Mouse (Mus musculus) Patski (cell line): Measurements from ENCODE around the gene Ptges. TPM values are rescaled to one million over a fixed set of nuclear protein-coding genes. Genes with fewer than 3 reads are reported as not detected.

Source experiments
- ATAC-seq: fragments of 100-300 bp; one replicate; pipeline ENCODE4 v1.8.0; 2021
- CTCF ChIA-PET: fragments of 350-600 bp; sonication (Branson Sonifier 250); formaldehyde crosslinking; loops from one replicate; lab custom pipeline; 2022; ENCODE audit warnings: inconsistent platforms; lab: Charles Lee
- POLR2A ChIA-PET: fragments of 350-600 bp; sonication (Branson Sonifier 250); formaldehyde crosslinking; loops from one replicate; lab custom pipeline; 2022; ENCODE audit warnings: antibody characterized with exemption, inconsistent platforms; lab: Charles Lee
- DNase-seq: peaks from one replicate; pipeline ENCODE4 v3.0.0-alpha.2; 2011; ENCODE audit warnings: low read depth, low spot score
- H3K27me3 ChIP-seq: fragments of 371-371 bp; one replicate; pipeline ENCODE4 v1.5.1; 2021
- CTCF ChIP-seq: fragments of 100-300 bp; IDR thresholded peaks from one replicate; pipeline ENCODE4 v1.5.1; 2021
- in situ Hi-C: fragments of 300-500 bp; cut with MboI; formaldehyde crosslinking; loops from 3 replicates; pipeline ENCODE4 v1.11.1; 2018; ENCODE audit warnings: low pct_unique_long_range_greater_than_20kb, mixed read lengths
- polyA plus RNA-seq: library from polyadenylated mRNA; unstranded; gene quantifications from one replicate; pipeline ENCODE4 v1.2.3, GENCODE M21; 2021

Gene Ptges
- polyA plus RNA-seq, 1 experiment from 2014 or later = 0.44 TPM

DNA sequence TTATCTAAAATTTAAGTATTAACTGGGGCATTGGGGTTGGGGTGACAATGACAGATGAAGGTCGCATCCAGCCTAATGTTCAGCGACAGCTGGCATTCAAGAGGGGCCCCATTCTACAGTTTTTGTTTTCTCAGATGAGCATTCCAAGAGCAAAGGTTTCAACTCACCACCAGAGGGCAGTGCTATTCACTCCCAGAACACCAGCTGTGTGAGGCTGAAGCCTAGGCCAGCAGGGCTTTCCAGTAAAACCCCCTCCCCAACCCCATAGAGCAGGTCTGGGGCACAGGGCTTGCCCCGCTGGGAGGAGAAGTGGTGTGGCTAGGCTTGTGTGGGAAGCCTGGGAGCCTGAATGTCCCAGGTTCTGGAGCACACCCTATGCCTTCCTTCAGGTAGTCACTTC, 38.7 kb downstream of the Ptges start:
- ATAC-seq = no peak
- ChIA-PET CTCF (interaction anchor here (0.9 to 1.9 kb wide), 9 partner anchors 8 to 95 kb away, joined by 3 to 6 read pairs (median 5); partner anchors contain the start of gene Ptges), POLR2A (interaction anchor here (0.6 kb wide), 1 partner anchor 44 kb away, joined by 3 read pairs; no protein-coding TSS in a partner anchor)
- in situ Hi-C loops = loop anchor here (5.0 kb wide), 1 partner anchor 41 kb away; no protein-coding TSS in a partner anchor
- H3K27me3 ChIP-seq = no peaks in the 10 kb centered on the region
- DNase-seq = no peak
- TF ChIP-seq CTCF = peak; percentile 86

DNA sequence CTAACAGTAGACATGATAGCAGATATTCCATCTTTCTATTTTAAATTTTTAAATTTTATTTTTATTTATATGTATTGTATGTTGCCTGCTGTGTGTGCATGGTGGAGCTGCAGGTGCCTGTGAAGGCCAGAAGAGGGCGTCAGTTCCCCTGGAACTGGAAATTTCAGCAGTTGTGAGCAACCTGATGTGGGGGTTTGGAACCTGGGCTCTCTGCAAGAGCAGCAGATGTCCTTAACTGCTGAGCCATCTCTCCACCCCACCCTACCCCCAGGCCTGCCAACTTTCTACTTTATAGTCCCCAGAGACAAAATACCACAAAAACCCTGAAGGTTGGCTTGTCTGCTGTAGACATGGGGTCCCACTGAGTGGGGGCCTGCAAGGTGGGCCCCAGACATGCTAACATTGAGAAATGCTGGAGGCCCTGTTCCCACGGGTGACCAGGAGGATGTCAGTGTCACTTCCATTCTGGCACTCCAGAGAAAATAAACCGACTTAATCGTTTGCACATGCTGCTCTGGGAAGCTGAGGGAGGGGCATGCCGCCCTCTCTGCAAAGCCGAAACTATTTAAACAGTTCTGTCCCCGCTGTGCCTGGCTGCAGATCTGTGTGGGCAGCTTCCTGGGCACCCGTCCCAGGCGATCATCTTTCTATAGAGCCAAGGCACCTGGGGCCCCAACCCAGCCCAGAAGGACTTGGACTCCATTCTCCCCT, 44.1 kb downstream of the Ptges start:
- no peak for ATAC-seq
- no peak for DNase-seq
- no peaks in the 10 kb centered on the region for H3K27me3 ChIP-seq
- CTCF ChIA-PET = interaction anchor here (2.2 kb wide), 1 partner anchor 43 kb away, joined by 5 read pairs; no protein-coding TSS in a partner anchor
- POLR2A ChIA-PET = interaction anchor here (0.6 to 0.7 kb wide), 2 partner anchors 13 to 16 kb away, joined by 3 to 4 read pairs; no protein-coding TSS in a partner anchor
- in situ Hi-C loops = loop anchor here (5.0 kb wide), 1 partner anchor 58 kb away; no protein-coding TSS in a partner anchor
- TF ChIP-seq CTCF = no peak

DNA sequence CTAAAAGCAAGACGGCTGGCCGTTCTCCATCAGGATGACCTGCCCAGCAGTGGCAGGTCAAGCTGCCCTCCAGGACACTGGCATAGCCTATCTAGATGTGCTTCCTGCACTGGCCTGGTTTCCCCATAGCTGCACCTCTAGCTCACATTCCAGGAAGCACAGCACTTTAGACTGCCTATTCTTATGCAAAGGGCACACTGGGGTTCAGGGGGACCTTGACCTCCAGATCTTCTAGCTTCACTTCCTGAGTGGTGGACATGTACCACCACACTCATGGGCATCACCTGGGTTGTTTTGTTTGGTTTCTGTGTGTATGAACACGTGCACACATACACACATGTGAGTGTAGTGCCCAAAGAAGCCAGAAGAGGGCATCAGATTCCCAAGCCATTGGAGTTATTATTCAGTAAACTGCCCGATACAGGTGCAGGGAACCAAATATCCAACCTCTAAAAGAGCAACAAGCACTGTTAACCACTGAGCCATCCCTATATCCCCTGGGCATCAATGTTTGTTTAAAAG, 44.8 kb downstream of the Ptges start:
- CTCF ChIA-PET = interaction anchor here (0.9 to 2.2 kb wide), 3 partner anchors 38 to 58 kb away, joined by 3 to 5 read pairs (median 3); no protein-coding TSS in a partner anchor
- TF ChIP-seq CTCF = no peak
- no peaks in the 10 kb centered on the region for H3K27me3 ChIP-seq
- ATAC-seq = no peak
- no peak for DNase-seq
- in situ Hi-C loops = loop anchor here (5.0 kb wide), 1 partner anchor 58 kb away; no protein-coding TSS in a partner anchor
- POLR2A ChIA-PET = interaction anchor here (1.0 kb wide), 1 partner anchor 58 kb away, joined by 4 read pairs; no protein-coding TSS in a partner anchor

DNA sequence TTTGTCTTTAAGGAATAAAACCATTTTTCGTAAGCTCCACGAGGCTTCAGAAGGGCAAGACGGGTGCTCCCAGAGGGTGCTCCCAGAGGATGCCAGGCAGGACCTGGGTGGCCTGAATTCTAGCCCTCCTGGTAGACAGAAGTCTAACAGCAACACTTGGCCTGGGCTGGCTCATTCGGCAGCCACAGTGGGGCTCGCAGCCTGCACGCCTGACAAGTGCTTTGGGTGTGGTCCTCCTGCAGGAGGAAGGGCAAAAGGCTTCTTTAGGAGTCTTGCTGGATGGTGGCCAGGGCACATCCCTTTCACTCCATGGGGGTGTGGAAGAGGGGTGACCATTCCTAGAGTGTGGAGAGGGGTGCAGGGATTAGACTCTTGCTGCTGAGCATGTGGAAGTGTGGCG, 48.4 kb downstream of the Ptges start:
- CTCF ChIA-PET = no interaction called here
- no peak for TF ChIP-seq CTCF
- DNase-seq (no peak), ATAC-seq (no peak)
- POLR2A ChIA-PET = no interaction called here
- H3K27me3 ChIP-seq = no peaks in the 10 kb centered on the region
- in situ Hi-C loops = no loop called here

DNA sequence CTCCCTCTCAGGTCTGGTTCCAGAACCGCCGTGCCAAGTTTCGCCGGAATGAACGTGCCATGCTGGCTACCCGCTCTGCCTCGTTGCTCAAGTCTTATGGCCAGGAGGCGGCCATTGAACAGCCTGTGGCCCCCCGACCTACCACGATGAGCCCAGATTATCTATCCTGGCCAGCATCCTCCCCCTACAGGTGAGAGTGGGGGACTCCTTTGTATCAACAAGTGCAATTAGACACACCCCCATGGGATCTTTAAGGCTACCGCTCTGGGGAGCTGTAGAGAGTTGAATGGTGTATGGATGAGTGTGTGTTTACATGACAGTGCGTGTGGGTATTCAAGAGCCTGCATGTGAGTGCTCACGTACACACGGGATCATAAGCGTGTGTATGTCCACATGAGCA, 50.2 kb downstream of the Ptges start:
- POLR2A ChIA-PET = no interaction called here
- DNase-seq (no peak), ATAC-seq (no peak)
- in situ Hi-C loops = no loop called here
- no peak for TF ChIP-seq CTCF
- CTCF ChIA-PET = interaction anchor here (1.5 kb wide), 1 partner anchor 12 kb away, joined by 3 read pairs; no protein-coding TSS in a partner anchor
- H3K27me3 ChIP-seq = no peaks in the 10 kb centered on the region

DNA sequence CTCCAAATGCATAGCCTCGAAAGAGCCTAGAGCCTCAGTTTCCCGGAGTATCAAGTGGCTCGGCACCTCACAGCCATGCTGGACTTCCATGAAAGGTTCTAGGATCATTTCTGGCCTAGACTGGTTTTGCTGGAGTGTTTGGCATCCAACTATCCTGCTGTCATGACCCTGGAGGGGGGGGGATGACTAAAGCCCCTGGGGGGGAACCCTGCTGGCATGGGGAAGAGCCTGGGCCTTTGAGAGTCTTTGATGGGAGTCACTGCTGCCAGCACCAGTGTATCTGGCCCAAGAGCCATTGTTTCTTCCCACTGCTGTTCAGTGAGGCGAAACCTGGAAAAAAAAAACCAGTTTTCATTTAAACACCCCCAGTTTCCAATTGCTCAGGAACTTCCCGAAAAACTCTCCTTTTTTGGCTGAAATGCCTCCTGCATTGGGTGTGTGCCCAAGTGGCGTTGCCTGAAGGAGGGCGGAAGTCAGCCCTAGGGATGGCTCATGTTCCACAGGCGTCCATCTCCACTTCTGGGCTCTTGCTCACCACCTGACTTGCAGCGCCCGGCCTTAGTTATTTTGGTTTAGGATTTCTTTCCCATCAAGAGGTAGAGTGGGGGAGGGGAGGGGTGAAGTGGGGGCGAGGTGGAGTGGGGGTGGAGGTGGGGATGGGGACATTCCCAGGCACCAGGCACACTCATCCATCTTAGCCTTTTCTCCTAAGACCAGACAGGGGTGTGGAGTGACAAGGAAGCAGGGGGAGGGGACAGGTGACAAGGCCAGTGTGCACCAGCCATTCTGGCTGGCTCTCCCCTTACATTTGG, 53.8 kb downstream of the Ptges start:
- CTCF ChIA-PET = interaction anchor here (1.0 kb wide), 1 partner anchor 79 kb away, joined by 3 read pairs; no protein-coding TSS in a partner anchor
- ATAC-seq (no peak), DNase-seq (peak; percentile 83)
- H3K27me3 ChIP-seq = no peaks in the 10 kb centered on the region
- POLR2A ChIA-PET = no interaction called here
- TF ChIP-seq CTCF = no peak
- in situ Hi-C loops = no loop called here

DNA sequence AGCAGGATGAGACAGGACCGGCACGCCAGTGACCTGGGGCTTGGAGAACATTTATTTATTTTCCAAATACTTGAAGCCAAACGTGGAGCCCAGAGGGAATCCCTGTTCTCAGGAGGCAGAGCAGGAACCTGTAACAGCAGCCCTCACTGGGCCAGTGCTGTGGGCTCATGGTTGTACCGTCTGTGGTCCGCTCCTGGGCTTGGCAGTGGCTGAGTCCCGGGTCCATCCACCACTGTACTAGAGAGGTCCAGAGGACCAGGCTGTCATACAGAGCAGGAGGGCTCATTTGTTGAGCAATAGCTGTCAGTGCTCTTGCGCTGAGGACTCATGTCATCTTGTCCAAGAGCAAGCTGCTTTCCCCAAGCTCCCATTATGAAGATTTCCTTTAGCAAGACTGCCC, 54.6 kb downstream of the Ptges start:
- no peak for TF ChIP-seq CTCF
- DNase-seq (no peak), ATAC-seq (no peak)
- ChIA-PET POLR2A (interaction anchor here (0.5 kb wide), 1 partner anchor 1126 kb away, joined by 6 read pairs; no protein-coding TSS in a partner anchor), CTCF (no interaction called here)
- in situ Hi-C loops = no loop called here
- H3K27me3 ChIP-seq = no peaks in the 10 kb centered on the region

DNA sequence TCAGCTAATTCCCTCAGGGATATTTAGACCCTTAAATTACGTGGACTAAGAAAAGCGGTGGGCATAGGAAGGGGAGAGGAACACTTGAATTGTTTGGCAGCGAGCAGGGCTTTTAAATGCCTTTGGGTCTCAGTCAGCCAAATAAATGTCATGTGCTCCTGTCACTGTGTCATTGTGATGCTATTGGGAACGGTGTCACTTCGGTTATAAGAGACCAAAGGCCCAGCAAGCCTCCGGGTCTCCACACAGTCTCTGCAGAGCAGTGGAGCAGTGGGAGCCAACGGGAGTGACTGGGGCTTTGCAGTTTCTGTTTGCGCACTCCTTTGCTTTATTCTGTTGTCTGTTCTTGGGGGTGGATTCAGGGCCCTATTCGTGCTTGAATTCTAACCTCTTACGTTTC, 55.2 kb downstream of the Ptges start:
- in situ Hi-C loops = no loop called here
- ATAC-seq = no peak
- ChIA-PET CTCF (no interaction called here), POLR2A (no interaction called here)
- TF ChIP-seq CTCF = no peak
- no peak for DNase-seq
- H3K27me3 ChIP-seq = no peaks in the 10 kb centered on the region

DNA sequence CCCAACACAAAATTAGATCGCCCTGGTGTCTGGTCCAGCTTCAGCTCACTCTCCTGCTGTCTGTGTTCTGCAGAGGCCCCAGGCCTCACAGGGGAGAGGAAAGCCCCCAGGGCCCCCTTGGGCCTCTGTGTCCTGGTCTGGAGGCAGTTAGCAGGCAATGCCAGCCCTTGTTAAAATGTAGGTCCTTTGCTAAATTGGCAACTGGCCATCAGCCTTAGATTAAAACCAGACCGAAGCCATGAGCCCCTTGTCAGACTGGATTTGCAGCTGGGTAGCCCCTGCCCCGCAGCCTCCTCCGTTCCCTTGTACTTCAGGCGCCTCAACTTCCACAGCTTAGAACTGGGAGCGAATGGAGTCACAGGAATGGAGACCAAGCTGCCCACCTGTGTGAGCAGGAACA, 57.0 kb downstream of the Ptges start:
- CTCF ChIA-PET = interaction anchor here (1.7 kb wide), 1 partner anchor 16 kb away, joined by 4 read pairs; no protein-coding TSS in a partner anchor
- ATAC-seq = no peak

DNA sequence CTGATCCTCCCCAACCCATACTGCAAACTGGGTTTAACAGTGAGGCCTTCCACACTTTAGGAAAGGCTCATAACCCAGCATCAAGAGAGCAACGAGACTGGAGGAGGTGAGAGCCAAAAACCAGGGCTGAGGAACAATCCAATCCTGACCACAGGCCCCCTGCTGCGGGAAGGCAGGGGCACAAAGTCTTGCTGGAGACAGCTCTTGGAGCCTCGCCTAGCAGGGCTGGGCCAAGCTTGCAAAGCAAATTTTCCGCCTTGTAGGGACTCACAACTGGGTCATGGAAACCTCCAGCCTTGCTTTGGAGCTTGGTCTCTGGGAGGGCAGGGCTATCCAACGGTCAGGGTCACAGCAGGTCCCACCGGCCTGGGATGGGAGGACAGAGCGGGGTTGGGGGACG, 58.8 kb downstream of the Ptges start:
- TF ChIP-seq CTCF = no peak
- H3K27me3 ChIP-seq = no peaks in the 10 kb centered on the region
- ChIA-PET POLR2A (interaction anchor here (1.0 kb wide), 1 partner anchor 42 kb away, joined by 3 read pairs; no protein-coding TSS in a partner anchor), CTCF (no interaction called here)
- ATAC-seq (no peak), DNase-seq (no peak)
- in situ Hi-C loops = no loop called here

More for the DNA sequence above, 57.0 kb downstream of the Ptges start:
- H3K27me3 ChIP-seq = no peaks in the 10 kb centered on the region
- DNase-seq = no peak
- TF ChIP-seq CTCF = no peak
- in situ Hi-C loops = no loop called here
- POLR2A ChIA-PET = no interaction called here
